Mouse (Mus musculus): ENCODE results near the gene Jpt2. TPM values are rescaled to one million over a fixed set of nuclear protein-coding genes. Genes with fewer than 3 reads are reported as not detected.

The Jpt2 gene
- total and polyA plus RNA-seq, 3 experiments: 35.5 to 40.9 TPM; not detected in 1

- peaks cover 1 to 11% of the 10 kb centered on the region in 2 experiments; a peak in 3 of 4 replicates for H3K36me3 ChIP-seq (ENCODE audit: control insufficient read depth in 1 of 2, insufficient read depth in 2 of 2, low read length in 2 of 2)
- TF ChIP-seq ETS1 (IDR thresholded peaks at IDR 0.05; ENCODE audit: low read depth, low read length): no peak
- TF ChIP-seq RCOR1 (IDR thresholded peaks at IDR 0.05; ENCODE audit: low read depth, low read length): no peak
- TF ChIP-seq HCFC1 (IDR thresholded peaks at IDR 0.05; ENCODE audit: low read depth, low read length): no peak
- TF ChIP-seq MEF2A (IDR thresholded peaks at IDR 0.05; ENCODE audit: extremely low read depth, insufficient replicate concordance, low read depth, low read length, poor library complexity, severe bottlenecking): no peak
- no peak for TF ChIP-seq BHLHE40 (IDR thresholded peaks at IDR 0.05; ENCODE audit: borderline replicate concordance, low read depth, low read length)
- H3K4me3 ChIP-seq (ENCODE audit: control insufficient read depth in 1 of 2, insufficient read depth in 1 of 2, low read depth in 2 of 2, low read length in 2 of 2): peak overlapping the region; percentile 71 to 73
- no peak for DNase-seq (ENCODE audit: low read depth, low spot score)
- H3K79me2 ChIP-seq (ENCODE audit: control insufficient read depth, insufficient read depth, low read length, poor library complexity): peaks cover 17% of the 10 kb centered on the region
- H3K27me3 ChIP-seq (ENCODE audit: control insufficient read depth in 1 of 2, insufficient read depth in 2 of 2, low read length in 2 of 2): no peaks in the 10 kb centered on the region
- no peaks in the 10 kb centered on the region for H3K9me3 ChIP-seq (replicated peaks; ENCODE audit: insufficient read depth, low read length)
- peaks cover 2 to 11% of the 10 kb centered on the region in 2 experiments; a peak in 3 of 4 replicates for H3K4me1 ChIP-seq (ENCODE audit: control insufficient read depth in 1 of 2, insufficient read depth in 2 of 2, low read length in 2 of 2)
- no peak overlapping the region for H3K27ac ChIP-seq (ENCODE audit: control insufficient read depth, low read depth, low read length)
- peak overlapping the region; percentile 93 for H3K9ac ChIP-seq (ENCODE audit: control insufficient read depth, low read depth, low read length, poor library complexity, severe bottlenecking)
Measured at GRCm38 (mm10) chr17:24959371-24959770, 1.1 kb downstream of the Jpt2 start.

- TF ChIP-seq MYB (IDR thresholded peaks at IDR 0.05; ENCODE audit: low read depth, low read length) (no peak), NRF1 (IDR thresholded peaks at IDR 0.05; ENCODE audit: insufficient read depth, low read depth, low read length, poor library complexity, severe bottlenecking) (no peak), ELF1 (IDR thresholded peaks at IDR 0.05; ENCODE audit: low read depth, low read length) (no peak), USF2 (IDR thresholded peaks at IDR 0.05; ENCODE audit: borderline replicate concordance in 1 of 2, insufficient read depth in 1 of 2, low read depth in 1 of 2, low read length in 2 of 2) (no peak), SMC3 (IDR thresholded peaks at IDR 0.05; ENCODE audit: low read depth, low read length) (no peak), CHD2 (IDR thresholded peaks at IDR 0.05; ENCODE audit: low read length) (no peak), JUND (IDR thresholded peaks at IDR 0.05; ENCODE audit: low read depth, low read length) (no peak)
- H3K27ac ChIP-seq (ENCODE audit: control insufficient read depth, low read depth, low read length): no peak overlapping the region
- H3K4me1 ChIP-seq (ENCODE audit: control insufficient read depth in 1 of 2, insufficient read depth in 2 of 2, low read length in 2 of 2): no peaks in the 10 kb centered on the region
- no peak for DNase-seq (ENCODE audit: low read depth, low spot score)
- H3K36me3 ChIP-seq (ENCODE audit: control insufficient read depth in 1 of 2, insufficient read depth in 2 of 2, low read length in 2 of 2): peaks cover 1 to 2% of the 10 kb centered on the region in 2 experiments; a peak in 1 of 4 replicates
- no peaks in the 10 kb centered on the region for H3K27me3 ChIP-seq (ENCODE audit: control insufficient read depth in 1 of 2, insufficient read depth in 2 of 2, low read length in 2 of 2)
- H3K9ac ChIP-seq (ENCODE audit: control insufficient read depth, low read depth, low read length, poor library complexity, severe bottlenecking): no peak overlapping the region
- H3K4me3 ChIP-seq (ENCODE audit: control insufficient read depth in 1 of 2, insufficient read depth in 1 of 2, low read depth in 2 of 2, low read length in 2 of 2): no peak overlapping the region
- H3K79me2 ChIP-seq (ENCODE audit: control insufficient read depth, insufficient read depth, low read length, poor library complexity): no peaks in the 10 kb centered on the region; the same call in 1 of the 2 replicates
- H3K9me3 ChIP-seq (replicated peaks; ENCODE audit: insufficient read depth, low read length): no peaks in the 10 kb centered on the region
Measured at GRCm38 (mm10) chr17:24953291-24953690, 7.2 kb downstream of the Jpt2 start.

- H3K4me3 ChIP-seq (ENCODE audit: control insufficient read depth in 1 of 2, insufficient read depth in 1 of 2, low read depth in 2 of 2, low read length in 2 of 2): no peak overlapping the region
- DNase-seq (ENCODE audit: low read depth, low spot score): no peak
- H3K27ac ChIP-seq (ENCODE audit: control insufficient read depth, low read depth, low read length): no peak overlapping the region
- no peaks in the 10 kb centered on the region for H3K4me1 ChIP-seq (ENCODE audit: control insufficient read depth in 1 of 2, insufficient read depth in 2 of 2, low read length in 2 of 2)
- no peak for TF ChIP-seq GATA1 (IDR thresholded peaks at IDR 0.05; ENCODE audit: low read depth, low read length)
- TF ChIP-seq ZMIZ1 (IDR thresholded peaks at IDR 0.05; ENCODE audit: low read depth, low read length): no peak
- no peak for TF ChIP-seq MYC (IDR thresholded peaks at IDR 0.05; ENCODE audit: low read depth, low read length)
- no peak for TF ChIP-seq HCFC1 (IDR thresholded peaks at IDR 0.05; ENCODE audit: low read depth, low read length)
- no peak for TF ChIP-seq ZC3H11A (IDR thresholded peaks at IDR 0.05; ENCODE audit: low read depth, low read length)
- no peak for TF ChIP-seq TAL1 (IDR thresholded peaks at IDR 0.05; ENCODE audit: low read length)
- no peak for TF ChIP-seq ELF1 (IDR thresholded peaks at IDR 0.05; ENCODE audit: low read depth, low read length)
- TF ChIP-seq NRF1 (IDR thresholded peaks at IDR 0.05; ENCODE audit: insufficient read depth, low read depth, low read length, poor library complexity, severe bottlenecking): no peak
- no peak for TF ChIP-seq ZNF384 (IDR thresholded peaks at IDR 0.05; ENCODE audit: low read depth, low read length)
- no peak for TF ChIP-seq MXI1 (IDR thresholded peaks at IDR 0.05; ENCODE audit: low read depth, low read length)
- no peak for TF ChIP-seq UBTF (IDR thresholded peaks at IDR 0.05; ENCODE audit: borderline replicate concordance, insufficient read depth, low read depth, low read length)
- TF ChIP-seq GABPA (IDR thresholded peaks at IDR 0.05; ENCODE audit: low read depth, low read length): no peak
- no peak for TF ChIP-seq POLR2AphosphoS2 (IDR thresholded peaks at IDR 0.05; ENCODE audit: low read length)
- TF ChIP-seq USF2 (IDR thresholded peaks at IDR 0.05; ENCODE audit: borderline replicate concordance in 1 of 2, insufficient read depth in 1 of 2, low read depth in 1 of 2, low read length in 2 of 2): no peak
- TF ChIP-seq RAD21 (IDR thresholded peaks at IDR 0.05; ENCODE audit: low read depth, low read length): no peak
- H3K9me3 ChIP-seq (replicated peaks; ENCODE audit: insufficient read depth, low read length): no peaks in the 10 kb centered on the region
- no peaks in the 10 kb centered on the region for H3K27me3 ChIP-seq (ENCODE audit: control insufficient read depth in 1 of 2, insufficient read depth in 2 of 2, low read length in 2 of 2)
- H3K36me3 ChIP-seq (ENCODE audit: control insufficient read depth in 1 of 2, insufficient read depth in 2 of 2, low read length in 2 of 2): peaks cover under 1 to 2% of the 10 kb centered on the region in 2 experiments; a peak in 1 of 4 replicates
- no peaks in the 10 kb centered on the region; the same call in 1 of the 2 replicates for H3K79me2 ChIP-seq (ENCODE audit: control insufficient read depth, insufficient read depth, low read length, poor library complexity)
- H3K9ac ChIP-seq (ENCODE audit: control insufficient read depth, low read depth, low read length, poor library complexity, severe bottlenecking): no peak overlapping the region
Measured at GRCm38 (mm10) chr17:24950671-24951070, 9.8 kb downstream of the Jpt2 start.
